Mouse (Mus musculus) layer of hippocampus, postnatal 10 days (tissue): ENCODE measurements around the gene Ints1. TPM values are rescaled to one million over a fixed set of nuclear protein-coding genes. Genes with fewer than 3 reads are reported as not detected.
A peak's percentile ranks its signal among the peaks of the same experiment; 100 is the strongest.

Source experiments
- DNase-seq, 2 experiments: peaks; one replicate each; pipeline ENCODE4 v3.0.0; 2021; ENCODE audit warnings: low spot score in 2 of 2
- total RNA-seq, 2 experiments: library from RNA; stranded (reverse); gene quantifications; 2 replicates each; pipeline ENCODE4 v1.2.3; 2021

Gene Ints1
- total RNA-seq, 2 experiments from 2014 or later: 91.7 to 93.3 TPM

DNA sequence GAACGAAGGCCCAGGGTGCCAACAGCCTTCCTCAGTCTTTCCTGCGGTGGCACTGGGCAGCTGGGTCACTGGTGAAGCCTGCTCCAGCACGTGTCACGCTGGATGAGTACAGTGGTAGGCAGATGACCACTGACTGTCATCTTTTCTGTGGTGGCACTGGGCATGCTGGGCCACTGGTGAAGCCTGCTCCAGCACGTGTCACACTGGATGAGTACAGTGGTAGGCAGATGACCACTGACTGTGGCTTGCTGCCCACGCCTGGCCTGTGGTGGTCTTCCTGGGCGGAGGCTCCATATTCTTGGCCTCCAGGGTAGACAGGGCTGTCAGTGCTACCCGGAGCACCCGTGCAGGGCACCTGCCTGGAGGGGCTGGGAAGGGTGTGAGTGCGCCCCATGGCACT lies 26.4 kb upstream of the Ints1 start:
- no peak for DNase-seq

DNA sequence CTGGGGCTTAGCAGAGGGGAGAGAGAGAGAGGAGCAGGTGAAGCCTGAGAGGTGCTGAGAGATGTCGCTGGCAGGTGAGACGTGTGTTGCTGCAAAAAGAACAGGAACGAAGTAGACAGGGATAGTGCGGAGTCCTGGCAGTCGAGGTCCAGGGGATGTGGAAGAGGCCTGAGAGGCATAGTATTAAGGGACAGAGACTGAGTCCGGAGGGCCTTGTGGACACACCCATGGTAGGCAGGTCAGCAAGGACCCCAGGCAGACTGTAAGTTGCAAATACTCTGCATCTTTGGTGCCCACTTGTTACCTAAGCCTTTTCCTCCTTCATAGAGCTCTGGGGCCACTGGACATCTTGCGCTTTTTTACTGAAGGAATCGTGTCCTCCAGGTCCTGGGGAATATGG lies 25.8 kb upstream of the Ints1 start:
- no peak for DNase-seq

DNA sequence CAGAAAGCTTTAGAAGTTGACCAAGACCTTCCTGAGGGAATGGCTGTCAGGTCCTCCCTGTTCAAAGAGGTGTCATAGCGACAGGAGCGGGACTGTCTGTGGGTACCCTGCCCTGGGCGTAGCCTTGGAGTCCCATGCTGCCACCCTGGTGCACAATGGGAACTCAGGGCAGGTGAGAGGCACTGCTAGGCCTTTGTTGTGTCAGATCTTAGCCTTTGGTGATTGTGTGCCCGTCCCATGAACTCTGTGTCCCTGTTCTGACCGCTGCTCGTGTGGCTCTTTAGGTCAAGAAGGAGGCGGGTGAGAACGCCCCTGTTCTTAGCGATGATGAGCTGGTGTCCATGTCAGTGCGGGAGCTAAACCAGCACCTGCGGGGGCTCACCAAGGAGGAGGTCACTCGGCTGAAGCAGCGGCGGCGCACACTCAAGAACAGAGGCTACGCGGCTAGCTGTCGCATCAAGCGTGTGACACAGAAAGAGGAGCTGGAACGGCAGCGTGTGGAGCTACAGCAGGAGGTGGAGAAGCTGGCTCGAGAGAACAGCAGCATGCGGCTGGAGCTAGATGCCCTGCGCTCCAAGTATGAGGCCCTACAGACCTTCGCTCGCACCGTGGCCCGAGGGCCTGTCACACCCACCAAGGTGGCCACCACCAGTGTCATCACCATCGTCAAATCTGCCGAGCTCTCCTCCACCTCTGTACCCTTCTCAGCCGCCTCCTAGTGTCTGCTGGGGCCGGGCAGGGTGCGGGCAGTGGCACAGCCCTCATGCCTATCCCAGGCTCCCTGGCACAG lies 24.5 kb upstream of the Ints1 start:
- no peak for DNase-seq

DNA sequence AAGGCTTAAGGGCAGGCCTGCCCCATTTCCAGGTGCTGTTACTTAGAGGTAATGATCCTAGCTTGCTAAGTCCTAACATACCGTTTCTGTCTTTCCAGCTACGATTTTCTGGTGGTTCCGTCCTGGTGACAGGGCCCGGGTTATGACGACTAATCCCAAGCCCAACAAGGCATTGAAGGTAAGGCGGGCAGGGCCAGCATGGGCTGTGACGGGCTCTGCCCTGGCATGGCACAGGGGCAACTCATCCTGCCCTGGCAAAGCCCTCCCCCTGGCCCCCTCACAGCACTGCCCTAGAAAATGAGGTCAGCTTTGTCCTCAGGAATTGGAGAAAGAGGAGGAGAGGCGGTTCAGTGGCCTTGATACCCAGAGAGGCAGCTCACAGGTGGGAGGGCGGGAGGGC lies 23.6 kb upstream of the Ints1 start:
- DNase-seq: no peak

DNA sequence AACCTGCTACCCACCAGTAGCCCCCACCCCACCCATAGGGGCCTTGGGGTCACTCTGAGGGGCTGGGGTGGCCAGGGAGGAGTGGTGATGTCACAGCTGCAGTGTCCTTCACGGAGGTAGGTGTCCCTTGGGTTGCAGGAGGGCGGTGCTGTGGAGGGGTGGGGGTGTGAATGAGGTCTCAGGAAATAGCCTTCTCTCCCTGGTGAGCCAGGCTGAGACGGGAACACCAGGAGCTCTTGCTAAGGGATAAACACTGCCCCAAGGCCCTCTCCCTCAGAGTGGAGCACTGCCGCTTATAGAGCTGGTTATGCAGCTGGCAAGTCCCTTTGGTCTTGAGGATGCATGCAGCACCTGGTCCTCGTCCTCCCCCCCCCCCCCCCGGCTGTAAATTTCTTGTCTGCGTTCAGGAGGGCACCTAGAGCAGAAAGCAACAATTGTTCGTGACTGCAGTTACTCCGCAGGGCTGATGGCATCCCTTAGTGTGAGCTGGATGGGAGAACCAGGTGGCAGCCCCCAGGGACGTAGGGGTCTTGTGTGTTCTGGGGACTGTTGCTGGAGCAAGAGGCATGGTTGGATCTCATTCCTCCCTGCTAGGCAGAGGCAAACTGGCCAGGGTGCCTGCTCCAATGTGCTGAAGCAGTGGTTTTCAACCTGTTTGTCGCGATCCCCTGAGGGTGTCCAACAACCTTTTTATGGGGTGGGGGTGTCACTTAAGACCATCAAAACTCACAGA lies 22.9 kb upstream of the Ints1 start:
- no peak for DNase-seq

DNA sequence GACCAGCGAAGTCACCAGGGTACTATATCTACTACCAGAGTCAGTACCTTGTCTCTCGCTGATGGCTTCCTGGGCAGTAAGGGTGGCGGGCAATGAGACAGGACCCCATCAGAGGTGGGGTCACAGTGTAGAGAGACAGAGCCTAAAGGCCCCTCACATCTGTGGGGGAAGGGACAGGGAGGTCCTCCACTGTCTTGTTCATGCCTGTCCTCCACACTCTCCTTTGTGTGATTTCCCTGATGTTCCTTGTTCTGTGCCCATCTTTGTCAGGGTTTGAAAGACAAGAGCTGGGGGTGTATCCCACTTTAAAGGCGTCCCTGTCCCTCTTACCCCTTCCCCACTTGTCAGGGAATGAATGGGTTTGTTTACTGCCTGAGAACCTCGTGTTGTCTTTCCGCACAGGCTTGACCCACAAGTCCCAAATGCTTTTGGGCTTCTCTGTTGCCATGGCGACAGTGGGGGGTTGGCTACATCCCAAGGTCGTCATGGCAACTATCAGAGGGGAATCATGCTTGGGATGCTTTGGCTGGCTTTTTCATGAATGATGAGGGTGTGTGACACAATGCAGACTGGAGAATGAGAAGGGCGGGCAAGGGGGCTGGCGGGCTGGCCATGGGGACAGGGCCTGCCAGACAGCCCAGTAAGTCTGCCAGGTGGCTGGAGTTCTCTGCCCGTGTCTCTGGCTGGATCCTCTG lies 22.1 kb upstream of the Ints1 start:
- DNase-seq: peak; percentile 86 to 92

DNA sequence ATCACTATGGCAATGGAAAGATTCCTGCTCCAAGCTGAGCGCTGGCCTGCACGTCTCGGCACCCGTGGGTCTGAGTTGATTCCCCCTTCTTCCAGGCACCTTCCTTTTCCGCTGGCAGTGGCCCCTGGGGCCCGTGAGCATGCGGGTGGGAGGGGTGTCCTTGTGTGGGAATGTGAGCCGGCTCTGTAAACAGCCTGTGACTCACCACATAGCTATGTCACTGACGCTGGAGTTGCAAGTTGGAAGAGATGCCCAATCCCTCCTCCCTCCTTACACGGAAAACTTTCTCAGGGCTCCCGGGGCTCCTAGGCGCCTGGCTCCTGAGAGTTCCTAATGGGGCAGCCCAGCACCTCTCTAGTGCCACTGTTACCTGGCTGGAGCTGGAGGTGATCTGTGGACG lies 21.4 kb upstream of the Ints1 start:
- peak; percentile 42 to 50 for DNase-seq

DNA sequence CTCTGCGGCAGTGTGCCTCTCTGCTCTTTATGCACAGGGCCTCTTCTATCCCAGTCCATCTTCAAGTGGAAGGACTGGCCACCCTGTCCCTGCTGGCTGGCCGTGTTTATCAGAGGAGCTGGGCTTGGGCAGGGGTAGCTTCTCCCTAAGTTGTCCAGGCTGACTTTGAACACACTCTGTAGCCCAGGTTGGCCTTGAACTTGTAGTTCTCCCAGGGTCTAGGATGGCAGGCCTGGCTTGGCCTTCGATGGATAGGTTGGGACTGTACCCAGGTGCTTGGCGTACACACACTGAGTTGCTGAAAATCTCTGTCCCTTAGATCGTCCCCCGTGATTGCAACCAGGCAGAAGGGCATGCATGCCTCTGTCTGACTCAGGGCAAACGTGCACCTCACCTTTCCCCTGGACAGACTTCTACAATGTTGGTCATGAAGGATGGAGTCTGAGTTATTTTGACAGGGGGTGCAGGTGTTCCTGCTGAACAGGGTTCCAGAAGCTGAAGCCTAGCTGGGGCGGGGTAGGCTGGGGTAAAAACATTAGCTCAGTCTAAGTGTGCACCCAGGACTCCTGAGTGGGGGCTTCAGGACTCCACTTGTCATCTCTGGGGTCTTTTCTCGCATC lies 20.6 kb upstream of the Ints1 start:
- DNase-seq: no peak

DNA sequence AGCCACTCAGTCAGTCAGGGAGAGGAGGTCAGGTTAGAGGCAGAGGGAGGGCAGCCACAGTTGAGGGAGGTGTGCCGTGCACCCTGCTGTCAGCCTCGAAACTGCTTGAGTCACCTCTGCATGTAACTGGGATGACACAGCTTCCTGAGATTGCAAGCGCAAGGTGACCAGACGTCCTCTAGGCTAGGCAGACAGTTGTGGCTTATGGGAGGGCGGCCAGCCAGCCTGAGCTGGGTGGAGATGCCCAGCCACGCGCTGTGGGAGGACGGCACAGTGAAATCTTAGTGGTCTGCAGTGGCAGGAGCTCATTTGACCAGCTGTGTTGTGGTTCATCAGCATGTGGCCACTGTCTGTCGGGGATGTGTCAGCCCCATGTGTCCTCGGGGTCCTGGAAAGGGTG lies 19.5 kb upstream of the Ints1 start:
- DNase-seq: no peak

DNA sequence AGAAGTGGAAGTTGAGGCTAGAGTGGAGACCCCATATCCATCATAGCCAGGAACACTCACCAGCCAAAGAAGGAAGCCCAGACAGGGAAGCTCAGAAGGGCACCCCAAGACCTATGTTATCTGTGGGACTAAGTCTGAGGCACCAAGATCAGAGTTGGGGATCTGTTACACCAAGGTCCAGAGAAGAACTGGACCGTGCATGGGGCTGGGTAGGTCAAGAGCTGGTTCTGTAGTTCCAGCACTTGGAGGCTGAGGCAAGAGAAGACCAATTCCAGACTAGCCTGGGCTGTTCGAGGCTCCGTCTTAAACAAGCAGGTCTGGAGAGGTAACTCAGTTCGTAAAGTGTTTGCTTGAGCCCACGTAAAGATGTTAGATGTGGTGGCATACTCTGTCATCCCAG lies 18.7 kb upstream of the Ints1 start:
- DNase-seq: no peak

DNA sequence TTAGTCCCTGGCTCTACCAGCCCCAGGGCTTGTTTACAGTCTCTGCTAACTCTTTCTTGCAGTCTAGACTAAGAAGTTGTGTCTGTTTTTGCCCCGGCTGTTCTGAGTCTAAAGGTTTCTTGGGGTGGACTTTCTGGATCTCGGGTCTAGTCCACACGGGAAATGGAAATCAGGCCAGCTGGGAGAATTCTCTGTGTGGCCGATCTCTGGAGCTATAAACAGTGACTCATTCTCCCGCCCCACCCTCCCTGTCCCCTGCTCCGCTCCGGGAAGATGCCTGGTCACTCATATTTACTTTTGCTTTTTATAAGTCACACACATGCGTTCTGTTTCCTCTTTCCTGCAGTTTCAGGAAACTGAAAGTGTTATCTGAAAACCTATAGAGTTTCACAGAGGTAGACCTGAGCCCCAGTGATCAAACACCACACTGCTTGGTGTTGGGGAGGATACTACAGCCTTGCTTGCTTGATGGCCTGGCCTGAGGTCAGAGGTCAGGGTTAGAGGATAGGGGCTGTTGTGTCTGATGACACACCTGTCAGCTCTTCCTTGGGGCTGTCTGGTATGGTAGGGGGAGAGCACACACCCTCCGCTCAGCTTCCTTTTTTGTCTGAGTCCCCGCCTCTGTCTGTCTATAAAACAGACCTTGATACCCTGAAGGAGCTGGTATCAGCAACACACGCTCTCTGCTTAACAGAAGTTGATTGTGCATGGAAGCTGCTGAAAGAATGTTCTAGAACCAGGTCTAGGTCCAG lies 18.0 kb upstream of the Ints1 start:
- no peak for DNase-seq

DNA sequence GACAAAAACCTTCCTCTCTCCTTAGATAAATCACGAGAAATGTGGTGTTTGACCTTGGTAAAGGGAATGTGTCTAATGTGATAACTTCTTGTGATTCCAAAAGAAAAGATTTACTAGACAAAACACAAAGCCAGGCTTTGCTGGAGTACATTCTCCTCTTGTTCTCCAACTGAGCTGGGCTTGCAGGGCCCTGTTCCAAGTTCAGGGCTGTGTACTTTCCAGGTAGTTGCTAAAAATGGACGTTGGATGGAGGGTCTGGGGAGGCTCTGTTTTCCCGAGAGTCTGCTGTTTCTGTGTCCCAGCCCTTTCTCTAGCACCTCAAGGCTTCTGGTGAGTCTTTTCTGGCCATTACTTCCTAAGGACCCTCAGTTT lies 17.5 kb upstream of the Ints1 start:
- DNase-seq: no peak

DNA sequence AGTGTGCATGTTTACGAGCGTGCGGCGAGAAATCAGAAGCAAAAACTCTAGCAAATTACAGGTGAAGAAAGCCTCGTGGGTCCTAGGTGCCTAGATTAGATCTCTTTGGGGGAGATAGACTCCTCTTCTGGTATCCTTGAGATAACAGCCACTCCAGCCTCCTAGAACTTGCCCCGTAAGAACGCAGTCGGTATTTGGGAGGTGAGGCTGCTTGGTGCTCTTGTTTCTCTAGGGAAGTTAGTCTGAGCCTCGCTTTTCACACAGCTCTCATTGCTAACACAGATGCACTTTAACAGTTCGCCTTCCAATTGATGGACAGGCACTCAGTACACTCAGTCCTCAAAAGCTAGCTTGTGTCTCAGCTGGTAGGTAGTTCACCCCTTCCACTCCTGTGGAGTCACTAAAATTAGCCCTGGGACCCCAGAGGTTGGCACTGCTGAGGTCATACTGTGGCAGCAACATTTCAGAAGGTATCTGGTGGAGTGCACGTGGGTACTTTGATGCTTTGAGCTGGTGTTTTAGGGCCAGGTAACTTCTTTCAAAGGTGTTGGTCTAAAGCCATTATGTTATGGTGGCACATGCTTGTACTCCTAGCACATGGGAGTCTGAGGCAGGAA lies 16.8 kb upstream of the Ints1 start:
- no peak for DNase-seq

DNA sequence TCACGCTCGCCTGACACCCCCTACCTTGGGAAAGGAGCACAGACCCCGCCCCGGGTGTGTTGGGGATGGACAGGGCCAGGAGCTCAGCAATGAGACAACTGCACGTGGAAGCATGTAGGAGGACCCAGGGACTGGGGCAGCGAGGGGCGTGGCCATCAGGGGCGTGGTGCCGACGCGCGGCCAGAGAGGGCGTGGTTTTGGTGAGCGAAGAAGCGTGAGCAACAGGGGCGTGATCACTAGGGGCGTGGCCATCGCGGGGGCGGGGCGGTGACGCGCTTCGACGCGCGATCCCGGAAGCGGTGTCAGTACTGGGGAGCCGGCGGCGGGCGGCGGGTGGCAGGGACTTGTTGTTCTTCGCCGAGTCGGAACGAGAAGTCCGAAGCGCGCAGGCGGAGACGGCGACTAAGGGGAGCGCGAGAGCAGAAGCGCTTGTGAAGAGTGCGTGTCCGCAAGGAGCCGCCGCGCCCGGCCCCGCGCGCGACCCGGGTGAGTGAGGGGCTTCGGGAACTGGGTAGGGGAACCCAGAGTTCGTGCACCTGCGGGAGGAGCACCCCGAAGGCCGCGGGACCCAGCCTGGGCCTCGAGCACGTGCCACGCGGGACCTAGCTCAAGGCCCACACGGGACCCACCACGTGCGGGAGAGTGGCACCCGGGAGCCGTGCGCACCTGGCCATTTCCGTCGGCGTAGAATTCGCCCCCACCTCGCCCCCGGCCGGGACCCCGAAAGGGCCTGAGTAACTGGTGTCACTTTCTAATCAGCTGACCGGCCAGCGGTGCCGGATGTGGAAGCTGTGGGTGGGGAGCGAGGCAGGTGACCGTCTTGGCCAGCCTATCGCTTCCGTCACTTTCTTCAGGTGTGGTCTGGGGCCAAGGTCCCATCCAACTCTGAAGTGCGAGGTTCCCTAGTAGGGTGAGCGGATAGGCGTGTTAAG lies 16.0 kb upstream of the Ints1 start, which contains the start of gene Mafk:
Gene Mafk, plus strand, starts transcription at position 287 of the 932 bp plus-strand sequence.
- DNase-seq: peak; percentile 96

DNA sequence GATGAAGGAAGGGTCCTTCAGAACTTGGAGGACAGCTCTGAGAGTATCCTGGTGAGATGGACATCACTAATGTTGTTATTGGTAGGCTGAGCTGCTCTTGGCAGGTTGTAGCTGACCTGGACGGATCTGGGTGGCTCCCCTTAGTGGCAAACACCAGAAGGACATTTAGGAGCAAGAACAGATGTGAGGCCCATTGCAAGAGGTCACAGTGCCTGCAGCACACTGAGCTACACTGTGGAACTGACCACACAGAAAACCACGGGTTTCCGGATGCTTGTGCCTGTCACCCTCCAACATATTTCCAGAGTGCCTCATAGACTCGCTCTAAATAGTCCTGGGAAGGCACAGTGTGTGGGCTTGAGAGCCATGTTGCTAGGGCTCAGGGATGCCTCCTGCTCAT lies 14.0 kb upstream of the Ints1 start:
- DNase-seq: no peak

DNA sequence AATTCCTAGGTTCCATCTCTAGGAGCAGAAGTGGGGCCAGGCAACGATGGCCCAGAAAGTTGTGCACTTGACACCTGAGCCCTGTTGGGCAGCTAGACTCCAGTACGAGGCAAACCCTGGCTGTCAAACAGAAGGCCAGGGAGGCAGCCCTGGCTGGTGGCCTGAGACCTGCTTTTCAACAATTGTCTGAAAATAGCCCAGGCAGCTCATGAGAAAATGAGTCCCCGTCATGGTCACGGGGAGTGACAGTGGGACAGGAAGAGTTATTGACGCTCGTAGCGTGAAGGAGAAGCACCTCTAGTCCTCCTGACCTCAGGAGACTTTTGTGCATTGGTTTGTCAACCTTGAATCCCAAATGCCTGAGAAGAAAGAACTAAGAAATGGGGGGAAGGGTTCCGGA lies 5.9 kb upstream of the Ints1 start:
- DNase-seq: no peak

DNA sequence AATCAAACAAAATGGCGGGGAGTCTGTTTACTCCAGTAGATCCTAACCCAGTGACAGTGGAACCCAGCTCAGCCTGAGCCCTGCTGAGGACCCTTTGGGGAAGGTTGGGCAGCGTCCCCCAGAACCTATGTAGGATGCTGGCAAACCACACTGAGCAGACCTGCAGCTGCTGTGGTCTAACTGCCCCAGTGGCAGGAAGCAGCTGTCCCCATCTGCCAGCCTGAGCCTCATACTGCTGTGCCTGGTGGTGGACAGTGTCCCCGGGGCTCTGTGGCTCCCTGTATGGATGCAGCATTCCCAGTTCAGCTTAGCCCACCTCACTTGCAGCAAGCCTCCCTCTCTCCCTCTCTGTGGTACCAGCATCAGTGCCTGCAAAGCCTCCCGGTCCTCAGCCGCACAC lies 1.5 kb upstream of the Ints1 start:
- no peak for DNase-seq

DNA sequence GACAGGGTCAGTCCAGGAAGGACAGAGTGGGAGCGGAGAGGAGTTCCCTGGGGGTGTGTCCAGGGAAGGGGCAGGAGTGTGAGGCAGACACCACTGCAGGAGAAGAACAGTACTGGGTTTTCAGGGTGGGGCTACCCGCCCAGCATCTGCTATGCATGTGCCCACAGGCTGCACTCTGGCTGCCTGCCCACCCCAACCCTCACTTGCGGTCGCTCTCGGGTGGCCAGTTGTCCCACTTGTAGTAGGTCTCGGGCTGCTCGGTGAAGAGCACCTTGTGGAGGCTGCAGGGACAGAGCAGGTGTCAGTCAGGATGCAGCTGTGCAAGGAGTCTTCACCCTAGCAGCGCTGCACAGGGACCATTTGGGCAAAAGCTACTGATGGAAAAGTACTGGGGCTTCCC lies 7.3 kb downstream of the Ints1 start:
- no peak for DNase-seq

DNA sequence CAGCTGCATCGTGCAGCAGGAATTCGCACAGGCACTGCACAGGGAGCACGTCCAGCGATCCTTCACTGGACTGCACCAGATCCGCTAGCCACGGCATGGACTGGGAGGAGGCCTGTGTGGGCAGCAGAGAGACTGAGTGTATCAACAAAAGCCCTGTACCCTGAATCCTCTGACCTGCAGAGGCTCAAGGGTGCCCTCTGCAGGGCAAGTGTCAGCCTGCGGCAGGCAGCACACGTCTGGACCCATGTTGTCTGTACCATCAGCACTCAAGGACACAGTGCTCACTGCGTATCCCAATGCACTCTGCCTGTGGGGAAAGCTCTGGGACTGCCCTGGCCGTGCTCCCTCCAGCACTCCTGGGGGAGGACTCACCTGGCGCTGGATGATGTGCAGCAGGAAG lies 11.2 kb downstream of the Ints1 start:
- no peak for DNase-seq

DNA sequence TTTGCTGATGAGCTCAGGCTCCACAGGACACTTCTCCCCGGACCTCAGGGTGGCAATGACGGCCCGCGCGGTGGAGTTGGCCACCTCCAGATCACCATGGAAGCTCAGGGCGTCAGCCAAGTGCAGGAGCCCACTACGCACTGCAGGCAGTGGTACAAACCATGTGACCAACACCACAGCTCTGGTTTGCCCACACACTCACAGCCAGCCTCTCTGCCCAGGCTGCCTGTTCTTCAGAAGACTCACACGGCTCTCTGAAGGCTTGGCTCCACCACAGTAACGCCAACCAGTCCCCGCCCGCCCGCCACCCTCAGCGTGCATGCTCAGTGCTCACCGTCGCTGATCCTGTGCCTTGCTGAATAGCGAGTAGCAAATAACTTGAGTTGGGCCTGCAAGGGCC lies 17.4 kb downstream of the Ints1 start:
- no peak for DNase-seq
